Mouse (Mus musculus): ENCODE data around the gene Cnot11.

Cnot11 gene

GRCm38 (mm10) chr1:39535515-39536311, 921 bp downstream of the Cnot11 start:
- DNase-seq (ENCODE audit: low spot score in 2 of 2): peak; percentile 95 to 97

GRCm38 (mm10) chr1:39536701-39537100, 1.9 kb downstream of the Cnot11 start:
- DNase-seq (ENCODE audit: low spot score in 2 of 2): no peak

DNA sequence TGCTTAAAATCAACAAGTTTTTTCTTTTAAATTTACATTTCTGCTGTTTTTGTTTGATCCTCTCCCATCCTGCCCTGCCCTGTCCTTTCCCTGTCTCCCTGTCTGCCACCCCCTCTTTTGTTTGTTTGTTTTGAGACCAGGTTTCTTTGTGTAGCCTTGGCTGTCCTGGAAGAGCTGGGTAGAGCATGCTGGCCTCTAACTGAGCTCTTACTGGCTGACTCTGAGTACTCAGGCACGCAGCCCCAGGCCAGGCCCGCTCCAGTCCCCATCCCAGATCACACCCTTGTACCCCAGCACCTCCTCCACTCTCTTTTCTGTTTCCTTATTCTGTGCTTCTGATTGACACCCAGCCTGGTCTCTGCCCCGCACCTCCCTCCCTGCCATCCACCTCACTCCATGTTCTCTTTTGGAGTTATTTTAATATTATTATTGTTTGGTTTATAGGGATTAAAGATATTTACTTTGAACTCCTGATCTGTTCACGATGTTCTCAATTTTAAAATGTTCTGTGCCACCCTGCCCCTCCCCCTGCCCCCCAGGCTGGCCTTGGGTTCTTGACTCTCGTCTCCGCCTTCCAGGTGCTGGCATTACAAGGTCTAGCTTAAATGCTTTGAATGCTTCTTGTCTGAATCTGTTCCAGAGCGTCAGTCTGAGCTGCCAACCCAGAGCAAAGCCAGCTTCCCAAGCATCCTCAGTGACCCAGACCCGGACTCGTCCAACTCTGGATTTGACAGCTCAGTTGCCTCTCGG, 3.0 kb downstream of the Cnot11 start:
- DNase-seq (ENCODE audit: low spot score in 2 of 2): no peak

DNA sequence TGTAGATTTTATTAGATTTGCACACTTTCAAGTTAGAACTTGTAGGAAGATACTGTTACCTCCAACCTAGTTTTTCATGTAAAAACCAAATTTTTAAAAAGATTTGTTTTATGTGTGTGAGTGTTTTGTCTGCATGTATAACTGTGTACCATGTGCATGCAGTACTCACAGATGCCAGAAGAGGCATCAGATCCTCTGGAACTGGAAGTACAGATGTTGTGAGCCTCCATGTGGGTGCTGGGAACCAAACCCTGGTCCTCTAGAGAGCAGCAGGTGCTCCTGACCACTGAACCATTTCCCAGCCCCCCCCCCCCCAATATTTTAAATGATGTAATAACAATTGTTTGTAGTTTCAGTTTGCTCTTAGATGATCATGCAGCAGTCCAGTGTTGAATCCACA, 5.8 kb downstream of the Cnot11 start:
- no peak for DNase-seq (ENCODE audit: low spot score in 2 of 2)

DNA sequence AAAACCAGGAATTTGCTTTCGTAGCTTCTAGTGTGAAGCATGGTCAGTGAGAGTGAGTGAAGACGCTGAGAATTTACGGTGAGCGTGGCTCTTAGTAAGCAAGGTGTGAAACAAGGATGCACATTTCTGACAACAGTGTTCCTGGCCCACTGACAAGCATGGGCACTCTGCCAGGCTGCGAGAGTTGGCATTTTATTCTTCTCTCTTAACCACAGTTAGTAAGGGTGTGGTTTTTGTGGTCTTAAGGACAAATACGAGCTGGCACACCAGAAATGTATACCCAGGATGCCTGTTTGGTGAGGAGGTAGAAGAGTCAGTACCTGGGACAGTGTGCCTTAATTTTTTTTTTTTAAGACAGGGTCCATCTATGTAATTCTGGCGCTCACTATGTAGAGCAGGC, 10.8 kb downstream of the Cnot11 start:
- DNase-seq (ENCODE audit: low spot score in 2 of 2): no peak

GRCm38 (mm10) chr1:39546160-39546866, 11.5 kb downstream of the Cnot11 start:
- DNase-seq (ENCODE audit: low spot score in 2 of 2): no peak

DNA sequence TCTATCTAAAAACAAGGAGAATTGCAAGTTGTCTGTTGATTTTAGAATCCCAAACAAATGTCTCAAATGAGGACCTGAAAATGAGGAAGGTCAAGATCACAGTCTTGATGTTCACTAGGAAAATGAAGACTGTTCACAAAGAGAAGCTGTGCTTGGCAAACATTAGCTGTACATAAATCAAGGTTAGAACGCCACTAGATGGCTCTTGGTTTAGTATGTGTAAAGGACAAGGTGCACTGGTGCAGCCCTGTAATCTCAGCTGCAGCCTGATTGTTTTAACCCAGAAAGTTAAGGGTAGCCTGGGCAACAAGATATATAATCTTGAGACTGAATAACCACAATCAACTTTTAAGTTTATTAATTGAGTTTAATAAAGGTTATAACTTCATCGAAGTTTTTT, 12.4 kb downstream of the Cnot11 start:
- no peak for DNase-seq (ENCODE audit: low spot score in 2 of 2)

DNA sequence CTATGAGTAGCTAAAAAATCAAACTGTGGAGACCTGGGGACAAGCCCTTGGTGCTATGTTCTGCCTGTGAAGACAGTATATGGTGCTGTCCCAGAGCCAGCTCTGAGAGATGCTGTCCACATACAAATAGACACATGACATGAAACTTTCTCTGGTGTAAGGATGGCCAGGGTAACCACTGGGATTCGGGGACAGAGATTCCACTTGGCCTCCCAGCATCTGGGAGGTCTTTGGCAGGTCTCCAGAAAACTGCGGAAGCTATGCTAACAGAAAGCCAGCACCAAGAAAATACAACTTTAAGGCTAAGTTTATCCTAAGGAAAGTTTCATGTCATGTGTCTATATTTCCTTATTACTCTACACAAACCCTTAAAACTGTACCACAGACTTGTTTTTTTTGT, 15.0 kb downstream of the Cnot11 start:
- no peak for DNase-seq (ENCODE audit: low spot score in 2 of 2)

DNA sequence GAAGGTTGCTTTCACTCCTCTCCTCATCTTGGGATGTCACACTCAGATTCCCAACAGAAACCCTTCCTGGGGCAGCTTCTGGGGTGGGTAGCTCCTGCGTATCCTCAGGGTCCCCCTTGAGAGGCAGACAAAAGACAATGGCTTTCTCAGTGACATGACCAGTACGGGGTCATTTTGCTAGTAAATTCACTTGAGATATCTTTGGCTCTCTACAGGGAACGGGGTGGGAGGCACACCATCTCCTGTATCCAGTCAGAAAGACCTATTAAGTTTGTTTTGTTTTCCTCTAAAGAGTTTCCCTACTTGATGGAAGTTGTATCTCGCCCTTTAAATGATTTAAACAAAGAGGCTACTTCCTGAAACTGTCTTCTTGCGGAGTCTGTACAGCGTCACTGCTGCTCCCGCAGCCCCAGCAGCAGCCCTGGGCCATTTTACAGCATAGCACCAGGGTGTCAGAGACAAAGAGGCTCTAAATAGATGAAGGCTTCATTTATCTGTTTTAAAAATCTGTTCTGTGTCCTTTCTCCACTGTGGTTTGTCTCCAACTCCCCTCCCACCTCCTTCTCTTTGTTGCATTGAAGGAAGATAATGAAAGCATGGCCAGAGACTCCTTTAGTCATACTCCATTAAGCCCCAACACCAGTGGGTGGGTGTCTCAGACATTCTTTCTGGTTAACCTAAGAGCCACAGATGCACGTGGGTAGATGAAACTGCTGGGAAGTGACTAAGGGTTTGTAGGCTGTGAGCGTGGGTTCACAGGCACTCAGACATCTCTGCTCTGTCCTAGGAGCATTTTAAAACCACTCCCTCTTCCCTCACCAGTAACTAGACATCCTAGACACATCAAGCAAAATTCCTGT, 21.0 kb downstream of the Cnot11 start:
- peak in 1 of 2 experiments; percentile 38 for DNase-seq (ENCODE audit: low spot score in 2 of 2)

DNA sequence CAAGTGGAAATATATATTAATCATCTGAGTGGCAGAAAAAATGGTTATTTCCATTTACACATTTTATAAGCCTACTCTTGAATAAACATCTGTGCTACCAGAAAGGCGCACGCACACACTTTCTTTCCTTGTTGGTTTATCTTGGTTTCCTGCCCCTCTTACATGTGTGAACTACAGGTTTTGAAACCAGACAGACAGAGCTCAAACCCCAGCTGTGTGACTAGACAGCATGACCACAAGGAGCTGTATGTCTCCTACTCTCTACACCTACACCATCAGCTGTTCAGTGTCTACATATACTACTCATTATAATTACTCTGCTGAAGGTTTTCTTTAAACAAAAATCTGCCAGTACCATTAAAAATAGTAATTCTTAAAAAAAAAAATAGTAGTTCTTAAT, 24.2 kb downstream of the Cnot11 start:
- no peak for DNase-seq (ENCODE audit: low spot score in 2 of 2)

- DNase-seq (ENCODE audit: low spot score in 2 of 2): no peak
These were observed 27.1 kb downstream of the Cnot11 start for GRCm38 (mm10) chr1:39561920-39562319.

- DNase-seq (ENCODE audit: low spot score in 2 of 2): no peak
These were observed 28.4 kb downstream of the Cnot11 start for GRCm38 (mm10) chr1:39563161-39563560.

- no peak for DNase-seq (ENCODE audit: low spot score in 2 of 2)
These were observed 29.8 kb downstream of the Cnot11 start for GRCm38 (mm10) chr1:39564603-39565002.

DNA sequence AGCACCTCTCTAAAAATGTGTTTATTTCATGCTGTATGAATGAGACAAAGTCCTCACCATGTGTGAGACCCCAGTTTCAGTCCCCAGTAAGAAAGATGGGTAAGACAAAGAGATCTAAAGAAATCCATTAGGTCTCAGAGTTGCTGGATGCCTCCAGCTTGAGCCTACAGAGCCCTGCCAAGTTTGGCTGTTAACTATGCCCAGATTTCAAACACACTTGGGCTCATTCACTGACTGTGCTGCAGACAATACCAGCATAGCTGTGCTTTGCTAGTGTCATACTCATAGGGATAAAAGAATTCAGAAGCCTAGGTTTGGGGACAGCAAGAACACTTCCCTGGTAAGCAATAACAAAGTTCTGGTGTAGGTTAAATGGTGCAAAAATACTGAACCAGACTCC, 33.3 kb downstream of the Cnot11 start:
- DNase-seq (ENCODE audit: low spot score in 2 of 2): no peak

DNA sequence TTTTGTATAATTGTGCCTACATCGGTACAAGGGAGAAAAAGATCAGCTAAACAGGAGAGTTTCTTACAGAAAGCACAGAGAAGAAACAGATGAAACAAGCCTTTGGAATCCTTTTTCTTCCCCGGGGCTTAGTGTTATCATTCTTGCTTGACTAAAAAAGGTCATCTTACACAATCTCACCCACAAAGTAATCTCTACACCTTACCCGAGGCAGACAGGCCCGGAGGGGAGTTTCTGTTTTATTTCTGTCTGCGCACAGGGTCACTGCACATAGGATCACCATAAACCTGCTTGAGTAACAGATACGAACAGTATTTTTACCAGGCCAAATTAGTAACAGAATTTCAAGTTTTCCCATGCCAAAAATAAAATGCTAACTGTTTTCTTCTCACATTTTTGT, 36.9 kb downstream of the Cnot11 start:
- DNase-seq (ENCODE audit: low spot score in 2 of 2): no peak

- DNase-seq (ENCODE audit: low spot score in 2 of 2): no peak
These were observed 39.1 kb downstream of the Cnot11 start for GRCm38 (mm10) chr1:39573890-39574289.

DNA sequence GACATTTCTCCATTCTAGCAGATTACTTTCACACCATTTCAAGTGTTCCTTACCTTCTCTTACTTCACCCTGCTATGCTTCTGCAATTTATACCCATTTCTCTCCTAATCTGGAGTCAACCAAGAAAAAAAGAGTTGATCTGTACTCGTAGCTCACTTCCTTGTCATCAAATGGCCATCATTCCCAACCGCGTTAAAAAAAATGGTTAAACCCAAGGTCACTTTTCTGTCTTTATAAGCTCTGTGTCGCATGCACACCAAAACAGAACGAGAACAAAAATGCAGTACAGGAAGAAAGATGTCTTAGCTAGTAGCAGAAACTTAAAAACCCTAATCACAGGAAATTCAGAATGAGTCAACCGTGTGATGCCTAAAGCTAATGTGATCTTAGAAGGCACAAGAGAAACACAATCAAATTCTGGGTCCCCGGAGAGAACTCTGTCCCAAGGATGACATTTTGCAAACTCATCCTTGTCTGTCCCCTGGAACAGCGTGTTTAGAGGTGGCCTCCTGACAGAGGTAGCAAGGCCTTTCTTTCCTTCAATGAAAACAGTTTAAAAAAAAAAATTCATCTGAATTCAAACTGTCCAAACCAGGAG, 41.1 kb downstream of the Cnot11 start:
- DNase-seq (ENCODE audit: low spot score in 2 of 2): no peak

DNA sequence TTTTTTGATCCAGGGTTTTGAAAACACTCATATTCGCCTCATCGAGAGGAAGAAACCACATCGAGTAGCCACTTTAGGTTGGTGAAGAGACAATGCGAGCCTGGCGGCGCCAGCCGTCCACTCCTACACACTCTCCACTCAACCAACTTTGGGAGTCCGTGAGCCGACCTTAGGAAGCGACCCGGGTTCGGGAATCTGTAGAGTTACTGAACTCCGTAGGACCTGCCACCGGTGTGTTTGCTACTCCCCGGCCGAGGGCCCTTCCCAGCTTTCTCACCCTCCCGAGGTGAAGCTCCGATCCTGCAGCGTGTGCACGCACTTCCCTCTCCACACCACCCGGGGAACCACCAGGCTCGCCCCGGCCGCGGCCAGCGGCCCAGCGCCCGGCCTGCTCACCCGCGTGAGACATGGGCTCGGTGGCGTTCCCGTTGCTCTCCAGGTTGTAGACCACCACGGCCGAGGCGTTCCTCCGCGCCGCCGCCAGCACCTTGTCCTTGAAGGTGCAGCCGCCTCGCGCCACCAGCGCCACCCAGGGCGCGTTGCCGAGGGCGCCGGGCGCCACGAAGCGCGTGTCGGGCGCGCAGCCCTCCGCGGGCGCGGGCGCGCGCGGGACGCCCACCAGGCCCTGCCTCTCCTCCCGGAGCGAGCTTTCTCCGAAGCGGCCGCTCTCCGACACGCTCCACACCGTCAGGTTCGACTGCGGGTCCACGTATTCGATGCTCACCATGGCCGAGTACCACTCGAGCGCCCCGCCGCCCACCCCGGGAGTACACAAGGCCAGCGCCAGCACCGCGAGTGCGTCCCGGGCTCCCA, 41.8 kb downstream of the Cnot11 start:
- peak; percentile 46 to 60 for DNase-seq (ENCODE audit: low spot score in 2 of 2)

DNA sequence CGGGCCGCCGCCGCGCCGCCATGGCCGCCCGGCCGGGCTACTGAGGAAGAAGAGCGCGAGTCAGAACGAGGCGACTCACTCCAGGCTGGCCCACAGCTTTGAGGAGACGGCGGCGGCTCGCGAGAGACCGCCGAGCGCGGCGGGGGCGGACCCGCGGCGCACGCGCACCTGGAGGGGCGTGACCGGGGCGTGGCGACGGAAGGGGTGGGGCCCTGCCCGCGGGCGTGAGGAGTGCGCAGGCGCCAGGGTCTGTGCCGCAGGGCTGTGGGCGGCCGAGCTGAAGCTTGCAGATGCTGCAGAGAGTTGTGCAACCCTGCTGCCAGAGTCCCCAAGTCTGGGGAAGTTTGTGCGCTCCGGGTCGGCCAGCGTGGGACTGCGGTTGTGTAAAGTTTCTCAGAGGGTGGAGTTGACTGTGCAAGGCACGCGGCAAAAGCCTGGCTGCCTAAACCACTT, 42.5 kb downstream of the Cnot11 start, which contains the start of gene Rnf149:
TSS of gene Rnf149 (minus strand) at position 153 of the 453 bp plus-strand sequence.
- DNase-seq (ENCODE audit: low spot score in 2 of 2): peak; percentile 92 to 93

GRCm38 (mm10) chr1:39578446-39578845, 43.7 kb downstream of the Cnot11 start:
- DNase-seq (ENCODE audit: low spot score in 2 of 2): no peak
